Comparison of ENCODE assay signal across 35 mouse cellular contexts in the genomic region with DNA sequence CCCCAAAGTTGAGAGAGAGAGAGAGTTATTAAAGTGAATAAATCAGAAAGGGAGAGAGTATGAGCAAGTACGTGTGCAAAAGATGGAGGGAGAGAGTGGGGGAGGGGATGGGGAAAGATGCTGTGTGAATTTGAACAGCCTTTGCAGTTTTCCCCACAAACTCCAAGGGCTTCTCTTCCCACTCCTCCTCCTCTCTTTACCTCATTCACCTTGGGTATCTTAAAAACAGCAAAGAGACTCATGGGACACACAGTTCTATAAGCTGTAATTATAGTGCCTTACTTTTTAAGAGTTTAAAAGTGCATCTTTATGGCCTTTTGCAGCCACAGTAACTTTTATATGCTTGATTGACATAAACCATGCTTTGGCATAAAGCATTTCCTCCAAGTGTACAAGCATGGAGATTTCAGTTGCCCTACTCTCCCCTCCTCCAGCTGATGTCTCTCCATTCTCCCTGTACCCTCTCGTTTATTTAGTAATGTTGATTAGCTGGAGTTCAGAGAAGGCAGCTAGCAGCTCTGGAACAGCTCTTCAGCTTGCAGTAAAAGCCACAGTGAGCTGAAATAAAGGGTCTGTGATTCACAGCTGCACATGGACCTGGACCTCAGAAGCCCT.
"Had no signal": no experiment of that assay in that cellular context is flagged by ENCODE, and none has a peak within 500 bp of the region (broad histone marks: within the 10 kb centered on the region; RNA-seq: fewer than 3 reads in every experiment).

No protein-coding gene starts in this region.

- H3K4me2 ChIP-seq: heart, embryonic 11.5 days; heart, embryonic 12.5 days; heart, embryonic 13.5 days; heart, embryonic 15.5 days; hindbrain, embryonic 12.5 days; hindbrain, embryonic 13.5 days; hindbrain, embryonic 15.5 days; intestine, embryonic 15.5 days; kidney, embryonic 15.5 days had no signal

- H3K9me3 ChIP-seq: heart, embryonic 10.5 days; heart, embryonic 13.5 days; heart, embryonic 15.5 days; hindbrain, embryonic 10.5 days; hindbrain, embryonic 12.5 days; hindbrain, embryonic 13.5 days; hindbrain, embryonic 15.5 days; intestine, embryonic 15.5 days; kidney, embryonic 15.5 days had no signal

- H3K27me3 ChIP-seq: heart, embryonic 12.5 days; heart, embryonic 13.5 days; heart, embryonic 15.5 days; hindbrain, embryonic 12.5 days; hindbrain, embryonic 13.5 days; hindbrain, embryonic 15.5 days; intestine, embryonic 15.5 days; kidney, embryonic 15.5 days had no signal

- ATAC-seq: hindbrain, embryonic 16.5 days; hindbrain, postnatal 0 days; inflammation-experienced regulatory T-cells, adult 6 months; intestine, embryonic 15.5 days; intestine, embryonic 16.5 days; intestine, postnatal 0 days had no signal

- H3K27ac ChIP-seq: heart, adult 2 months; heart, embryonic 10.5 days; heart, embryonic 13.5 days; heart, embryonic 15.5 days; hindbrain, embryonic 10.5 days; hindbrain, embryonic 12.5 days; hindbrain, embryonic 13.5 days; hindbrain, embryonic 15.5 days; hindbrain, postnatal 0 days; intestine, embryonic 15.5 days; kidney, embryonic 15.5 days; kidney, postnatal 0 days; layer of hippocampus, adult 2 months had no signal

- H3K9ac ChIP-seq: heart, embryonic 12.5 days; heart, embryonic 13.5 days; heart, embryonic 15.5 days; hindbrain, embryonic 12.5 days; hindbrain, embryonic 13.5 days; hindbrain, embryonic 15.5 days; intestine, embryonic 15.5 days; kidney, embryonic 15.5 days had no signal

- DNase-seq: heart, adult 2 months; heart, postnatal 10 days; heart, postnatal 14 days; heart, postnatal 36 days; heart, postnatal 4 days; kidney, adult 11 months; kidney, adult 18-20 months; kidney, adult 2 months; kidney, adult 8-10 months; kidney, adult 9 months; kidney, postnatal 10 days; kidney, postnatal 14 days; kidney, postnatal 25 days; kidney, postnatal 36 days; kidney, postnatal 4 days; layer of hippocampus, adult 9-11 months; layer of hippocampus, postnatal 36 days had no signal

- H3K36me3 ChIP-seq: heart, embryonic 10.5 days; heart, embryonic 12.5 days; heart, embryonic 13.5 days; heart, embryonic 15.5 days; hindbrain, embryonic 10.5 days; hindbrain, embryonic 12.5 days; hindbrain, embryonic 13.5 days; hindbrain, embryonic 15.5 days; intestine, embryonic 15.5 days; kidney, embryonic 15.5 days had no signal

- H3K4me3 ChIP-seq: heart, adult 2 months; heart, embryonic 10.5 days; heart, embryonic 12.5 days; heart, embryonic 13.5 days; heart, embryonic 15.5 days; hindbrain, embryonic 10.5 days; hindbrain, embryonic 12.5 days; hindbrain, embryonic 13.5 days; hindbrain, embryonic 15.5 days; intestine, embryonic 15.5 days; kidney, embryonic 15.5 days; layer of hippocampus, adult 2 months had no signal

- H3K4me1 ChIP-seq: heart, embryonic 10.5 days; heart, embryonic 12.5 days; heart, embryonic 15.5 days; hindbrain, embryonic 10.5 days; hindbrain, embryonic 12.5 days; hindbrain, embryonic 13.5 days; hindbrain, embryonic 15.5 days; intestine, embryonic 15.5 days; kidney, embryonic 15.5 days had no signal
